Mouse (Mus musculus): ENCODE results near the gene Gdf2.

Gdf2 gene

GRCm38 (mm10) chr14:33940739-33941138 is at the start of gene Gdf2:
Gene Gdf2 (plus strand): TSS chr14:33941039.
- DNase-seq, result no peak

DNA sequence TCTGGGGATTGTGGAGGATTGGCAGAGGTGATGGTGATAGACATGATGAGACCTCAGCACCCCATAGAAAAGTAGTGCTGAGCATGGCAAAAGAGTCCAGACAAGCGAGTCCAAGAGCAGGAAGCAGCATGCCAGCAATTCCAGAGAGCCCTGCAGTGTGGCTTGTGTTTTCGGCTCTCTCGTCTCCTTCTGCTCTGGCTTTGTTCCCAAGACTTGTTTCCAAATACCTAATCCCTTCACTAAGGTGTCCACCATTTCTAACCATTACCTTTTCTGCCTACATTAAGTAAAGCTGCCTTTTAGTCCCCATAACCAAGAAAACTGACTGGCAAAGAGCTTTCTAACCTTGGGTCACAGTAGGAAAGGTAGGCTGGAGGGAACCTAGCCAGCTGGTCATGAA is 49.3 kb upstream of the Gdf2 start:
- DNase-seq, result no peak

DNA sequence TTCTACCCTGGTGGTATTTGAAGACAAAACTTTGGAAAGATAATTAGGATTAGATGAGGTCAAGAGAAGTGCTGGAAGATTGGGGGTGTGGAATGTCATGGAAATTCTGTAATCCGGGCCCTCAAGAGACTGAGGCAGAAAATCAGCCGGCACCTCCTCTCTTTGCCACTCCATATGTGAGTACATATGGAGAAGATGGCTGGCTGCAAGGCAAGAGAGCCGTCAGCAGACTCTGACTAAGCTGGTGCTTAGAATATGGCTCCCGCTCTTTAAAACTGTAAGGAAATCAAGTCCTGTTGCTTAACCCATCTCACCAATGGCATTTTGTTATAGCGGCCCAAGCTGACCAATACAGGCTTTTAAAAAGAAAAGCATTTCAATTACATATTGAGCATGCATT is 45.1 kb upstream of the Gdf2 start:
- DNase-seq, result no peak

DNA sequence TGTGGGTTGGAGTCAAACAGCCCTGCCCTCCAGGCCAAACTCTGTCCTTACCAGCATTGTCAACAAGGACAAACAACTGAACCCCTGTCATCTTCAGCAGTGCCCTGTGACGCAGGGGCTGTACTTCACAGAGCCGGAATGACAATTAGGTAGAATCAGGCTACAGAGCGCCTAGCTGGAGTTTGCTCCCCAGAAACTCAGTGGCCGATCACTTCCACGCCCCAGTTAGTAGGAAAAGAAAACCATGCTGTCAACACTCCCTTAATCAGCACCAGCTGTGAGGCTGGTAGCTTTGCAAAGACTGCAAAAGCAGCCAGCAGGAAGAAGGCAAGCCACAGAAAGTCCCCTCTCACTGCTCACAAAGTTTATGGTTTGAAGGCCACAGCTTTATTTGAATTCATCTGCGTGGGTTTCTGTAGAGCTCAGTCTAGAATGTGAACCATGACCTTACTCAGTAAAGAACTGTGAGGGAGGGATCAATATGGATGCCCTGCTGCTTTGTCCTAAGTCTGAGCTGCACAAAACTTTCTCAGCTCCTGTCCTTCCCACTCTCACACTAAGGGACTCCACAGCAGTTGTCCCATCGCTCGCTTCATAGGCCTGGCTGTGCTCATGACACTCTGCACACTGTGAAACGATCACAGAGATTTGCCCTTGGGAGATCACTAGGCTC is 44.1 kb upstream of the Gdf2 start:
- no peak for DNase-seq

GRCm38 (mm10) chr14:33902783-33903182 is 38.1 kb upstream of the Gdf2 start:
- DNase-seq, result no peak

DNA sequence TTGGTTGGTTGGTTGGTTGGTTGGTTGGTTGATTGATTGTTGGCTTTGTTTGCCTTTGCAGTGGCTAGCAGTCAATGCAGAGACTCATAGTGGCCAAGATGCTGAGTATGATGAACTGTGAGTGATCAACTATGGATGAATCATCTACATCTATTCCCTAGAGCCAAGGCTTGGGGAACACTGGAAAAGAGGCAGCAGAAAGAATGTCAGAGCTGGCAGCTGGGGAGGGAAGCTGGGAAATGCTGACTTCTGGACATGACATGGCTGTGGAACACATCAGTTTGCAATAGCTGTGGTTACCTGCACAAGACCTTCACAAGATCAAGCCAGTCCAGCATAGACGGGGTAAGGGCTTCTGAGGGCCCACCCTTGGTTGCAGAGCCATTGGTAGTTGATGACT is 37.6 kb upstream of the Gdf2 start:
- DNase-seq, result peak in 1 of 2 experiments; percentile 7

DNA sequence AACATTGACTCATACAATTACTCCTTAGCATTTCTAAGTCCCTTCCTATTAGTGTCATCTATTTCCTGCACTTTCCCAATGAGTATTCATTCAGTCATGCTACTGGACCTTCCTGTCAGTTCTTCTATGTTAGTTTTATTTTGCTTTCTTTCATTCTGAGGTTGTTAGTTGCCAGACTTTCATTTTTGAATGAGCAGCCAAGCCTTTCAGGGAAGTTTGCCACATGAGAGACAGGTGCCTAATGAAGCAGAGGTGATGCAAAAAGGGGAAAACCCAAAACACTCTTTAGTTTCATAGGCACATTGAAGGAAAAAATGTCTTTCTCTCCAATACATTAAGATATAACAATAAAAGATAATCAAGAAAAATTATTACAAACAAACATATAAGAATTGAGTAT is 36.0 kb upstream of the Gdf2 start:
- DNase-seq, result no peak

GRCm38 (mm10) chr14:33913727-33914126 is 27.1 kb upstream of the Gdf2 start:
- peak in 1 of 2 experiments; percentile 41 for DNase-seq

DNA sequence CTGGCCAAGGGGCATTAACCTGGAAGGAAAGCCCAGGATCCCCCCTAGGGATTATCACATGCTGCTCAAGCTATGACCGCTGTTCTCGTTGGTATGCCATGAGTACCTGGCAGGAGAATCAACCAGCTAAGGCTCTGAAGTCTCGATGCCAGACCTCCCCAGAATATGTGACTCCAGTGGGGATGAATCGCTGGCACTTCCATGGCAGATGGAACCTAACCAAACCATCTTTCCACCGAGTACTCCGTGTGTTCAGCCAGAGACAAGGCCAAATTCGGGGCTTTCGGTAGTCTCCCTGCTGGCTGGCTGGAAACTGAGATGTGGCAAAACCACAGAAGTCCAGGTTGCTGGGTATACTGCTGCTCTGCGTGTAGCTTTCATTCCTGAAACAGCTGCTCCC is 26.6 kb upstream of the Gdf2 start:
- DNase-seq, result no peak

DNA sequence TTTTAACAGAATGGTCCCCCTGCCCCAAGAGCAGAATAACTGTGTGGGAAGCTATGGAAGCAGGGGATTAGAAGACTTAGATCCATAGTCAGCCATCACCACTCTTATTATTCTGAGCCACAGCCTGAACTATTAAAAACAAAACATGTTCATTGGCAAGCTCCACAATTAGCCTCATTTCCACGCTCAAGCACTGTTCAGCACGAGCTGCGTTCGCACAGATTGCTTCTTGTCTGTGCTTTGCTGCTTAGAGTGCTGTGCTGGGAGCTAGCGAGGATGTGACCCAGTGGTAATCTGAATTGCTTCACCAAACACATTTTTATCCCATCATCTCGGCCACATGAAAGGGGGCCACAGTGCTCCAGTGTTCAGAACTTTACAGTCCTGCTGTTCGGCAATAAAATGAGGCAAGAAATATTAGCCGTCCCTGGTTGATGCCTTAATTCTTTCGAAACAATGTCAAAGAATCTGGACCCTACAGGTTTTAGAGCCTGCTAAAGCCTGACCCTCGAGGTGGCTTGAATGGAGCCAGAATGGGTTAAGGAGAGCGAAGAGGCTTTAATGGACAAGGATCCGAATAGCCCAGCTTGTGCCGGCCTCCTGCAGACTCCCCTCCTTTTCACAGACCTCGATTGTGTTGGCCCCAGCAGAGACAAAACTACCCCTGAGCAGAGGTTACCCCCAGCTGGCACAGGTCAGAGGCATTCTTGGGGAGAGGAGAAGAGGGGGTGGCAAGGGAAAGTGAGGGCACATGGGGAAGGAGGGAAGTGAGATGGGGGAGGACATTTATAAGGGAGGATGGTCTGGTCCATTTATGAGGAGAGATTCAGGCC is 19.9 kb upstream of the Gdf2 start:
- no peak for DNase-seq

DNA sequence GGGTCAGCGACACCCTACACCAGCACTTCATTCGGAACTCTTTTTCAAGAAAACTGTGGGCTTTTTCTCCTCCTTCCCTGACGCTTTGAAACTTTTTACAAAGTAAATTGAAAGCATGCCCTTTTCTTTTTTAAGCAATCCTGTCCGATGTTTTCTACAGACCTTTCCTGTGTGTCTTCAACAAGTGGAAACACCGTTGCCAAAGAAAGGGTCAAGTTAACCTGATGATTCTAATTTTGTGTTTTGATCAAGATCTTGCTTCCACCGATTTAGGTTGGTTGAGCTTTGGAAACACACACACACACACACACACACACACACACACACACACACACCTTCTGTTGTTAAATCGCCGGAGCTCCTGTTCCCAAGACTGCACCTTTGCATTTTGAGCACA is 18.1 kb upstream of the Gdf2 start:
- no peak for DNase-seq

DNA sequence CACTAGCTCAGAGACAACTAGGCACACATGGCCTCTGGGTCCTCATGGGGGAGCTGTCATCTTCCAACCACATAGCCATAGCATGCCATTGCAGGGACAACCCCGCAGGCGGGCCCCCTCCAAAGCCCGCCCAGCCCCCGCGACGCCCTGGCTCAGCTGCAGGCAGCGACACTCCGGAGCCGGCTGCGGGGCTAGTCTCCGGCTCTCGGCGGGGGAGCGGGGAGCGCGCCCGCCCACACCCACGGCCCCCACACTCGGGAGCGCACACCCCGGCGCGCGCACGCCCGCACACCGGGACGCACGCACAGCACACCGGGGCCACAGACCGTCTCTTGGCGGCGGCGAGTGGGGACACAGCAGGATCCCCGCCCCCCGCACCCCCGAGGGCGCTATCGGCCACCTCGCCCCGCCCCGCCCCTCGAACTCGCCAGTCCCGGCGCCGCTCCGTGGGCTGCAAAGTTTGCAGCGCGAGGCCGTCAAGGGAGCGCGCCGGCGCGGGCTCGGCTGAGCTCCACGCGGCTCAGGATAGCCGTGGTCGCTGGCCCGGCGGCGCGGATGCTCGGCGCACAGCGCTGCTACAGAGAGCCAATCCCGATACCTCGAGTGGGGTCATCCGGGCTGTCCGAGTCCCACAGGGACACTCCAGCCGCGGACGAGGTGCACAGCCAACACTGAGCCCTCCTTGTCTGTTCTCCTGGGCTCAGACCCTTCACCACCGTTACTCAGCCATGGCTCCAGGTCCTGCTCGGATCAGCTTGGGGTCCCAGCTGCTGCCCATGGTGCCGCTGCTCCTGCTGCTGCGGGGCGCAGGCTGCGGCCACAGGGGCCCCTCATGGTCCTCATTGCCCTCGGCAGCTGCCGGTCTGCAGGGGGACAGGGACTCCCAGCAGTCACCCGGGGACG is 17.4 kb upstream of the Gdf2 start, which contains the start of gene Gdf10:
Gdf10 (plus strand) TSS at position 420 of the 903 bp plus-strand sequence.
- no peak for DNase-seq

DNA sequence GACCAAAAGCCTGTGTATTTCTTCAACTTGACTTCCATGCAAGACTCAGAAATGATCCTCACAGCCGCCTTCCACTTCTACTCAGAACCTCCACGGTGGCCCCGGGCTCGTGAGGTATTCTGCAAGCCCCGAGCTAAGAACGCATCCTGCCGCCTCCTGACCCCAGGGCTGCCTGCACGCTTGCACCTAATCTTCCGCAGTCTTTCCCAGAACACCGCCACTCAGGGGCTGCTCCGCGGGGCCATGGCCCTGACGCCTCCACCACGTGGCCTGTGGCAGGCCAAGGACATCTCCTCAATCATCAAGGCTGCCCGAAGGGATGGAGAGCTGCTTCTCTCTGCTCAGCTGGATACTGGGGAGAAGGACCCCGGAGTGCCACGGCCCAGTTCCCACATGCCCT is 9.0 kb upstream of the Gdf2 start:
- no peak for DNase-seq

DNA sequence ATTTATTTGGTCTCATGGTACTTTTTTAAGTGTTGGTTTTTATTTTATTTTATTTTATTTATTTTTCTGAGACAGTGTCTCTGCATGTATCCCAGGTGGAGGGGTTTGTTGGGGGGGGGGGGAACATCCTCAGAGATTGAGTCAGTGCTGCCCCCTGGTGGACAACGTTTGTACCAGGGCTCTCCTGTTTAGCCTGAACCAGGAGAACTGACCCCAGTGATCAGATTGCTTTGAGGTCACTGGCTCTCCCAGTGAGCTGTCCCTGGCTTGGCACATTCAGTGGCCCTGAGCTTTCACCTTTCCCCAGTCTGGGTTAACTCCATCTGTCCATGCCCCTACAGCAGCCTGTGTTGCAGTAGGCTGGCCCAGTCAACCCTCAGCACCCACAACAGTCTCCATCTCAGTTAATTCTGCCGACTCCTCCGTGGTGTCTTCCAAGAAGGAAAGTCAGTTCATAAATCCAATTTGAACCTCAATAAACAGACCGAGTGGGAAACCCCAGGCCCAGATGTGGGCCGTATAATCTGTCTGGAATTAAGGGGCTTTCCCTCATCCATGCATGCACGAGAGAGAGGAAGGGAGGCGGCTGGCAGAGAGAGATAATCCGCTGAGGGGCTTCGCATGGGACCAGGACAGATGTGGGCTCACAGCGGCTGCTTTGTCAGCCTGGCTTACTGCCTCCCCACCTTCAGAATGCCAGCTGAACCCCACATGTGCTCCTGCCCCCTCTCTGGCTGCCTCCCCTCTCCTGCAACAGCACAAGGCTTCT is 7.7 kb upstream of the Gdf2 start:
- DNase-seq, result peak; percentile 21 to 38

- DNase-seq, result peak in 1 of 2 experiments; percentile 11
These were observed 7.0 kb upstream of the Gdf2 start for GRCm38 (mm10) chr14:33933778-33934317.

- DNase-seq, result peak in 1 of 2 experiments; percentile 28
These were observed 1.7 kb upstream of the Gdf2 start for GRCm38 (mm10) chr14:33939117-33939516.

- no peak for DNase-seq
These were observed 1.4 kb downstream of the Gdf2 start for GRCm38 (mm10) chr14:33942222-33942621.

DNA sequence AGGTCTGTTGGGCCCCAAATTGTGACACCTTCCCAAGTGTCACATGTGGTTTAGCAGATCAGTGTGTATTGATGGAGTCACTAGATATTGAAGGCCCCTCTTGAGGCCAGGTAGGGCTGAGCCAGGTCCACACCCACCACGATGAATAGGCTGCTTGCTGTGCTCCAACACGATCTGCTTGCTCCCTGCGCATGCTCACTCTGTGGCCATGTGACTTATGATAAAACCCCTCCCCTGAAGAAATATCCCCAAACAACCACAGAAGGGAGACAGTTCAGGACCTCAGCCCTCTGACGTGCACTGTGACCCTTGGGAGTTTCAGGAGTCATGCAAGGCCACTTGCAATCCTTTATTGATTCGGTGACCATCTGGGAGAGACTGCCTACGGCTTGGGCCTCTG is 5.3 kb downstream of the Gdf2 start:
- no peak for DNase-seq

- no peak for DNase-seq
These were observed 11.6 kb downstream of the Gdf2 start for GRCm38 (mm10) chr14:33952233-33952981.

GRCm38 (mm10) chr14:33953761-33954160 is 12.9 kb downstream of the Gdf2 start, which contains the start of gene Rbp3:
Gene Rbp3 (plus strand): TSS chr14:33954003.
- DNase-seq, result no peak

- DNase-seq, result no peak
These were observed 15.2 kb downstream of the Gdf2 start for GRCm38 (mm10) chr14:33956055-33956454.
